Mouse (Mus musculus): Measurements from ENCODE around the gene Dkc1.

DNA sequence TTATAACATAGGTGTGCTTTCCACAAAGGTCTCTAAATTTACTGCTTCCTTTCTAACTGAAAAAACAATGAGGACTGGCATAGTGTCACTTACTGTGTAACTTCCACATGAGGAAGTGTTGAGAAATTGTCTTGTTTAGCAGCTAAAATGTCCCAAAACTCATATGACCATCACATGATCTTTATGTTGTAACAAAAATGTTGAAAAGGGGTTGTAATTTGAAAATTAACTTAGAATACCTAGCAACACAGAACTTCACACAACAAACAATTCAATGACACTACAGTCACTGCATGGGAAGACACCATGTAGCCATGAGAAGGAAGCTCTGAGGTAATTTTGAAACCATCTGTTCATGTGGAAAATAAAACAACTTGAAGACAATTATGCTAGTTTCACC lies 31.2 kb downstream of the Dkc1 start:
- TF ChIP-seq CTCF (IDR thresholded peaks at IDR 0.05; ENCODE audit: control insufficient read depth, insufficient read depth, insufficient replicate concordance, low read depth, low read length): no peak
- no peak for TF ChIP-seq POLR2A (IDR thresholded peaks at IDR 0.05; ENCODE audit: control insufficient read depth, low read depth, low read length)

Data from testis, adult 2 months (tissue).